Mouse (Mus musculus): ENCODE results near the gene Alg5. TPM values are rescaled to one million over a fixed set of nuclear protein-coding genes. Genes with fewer than 3 reads are reported as not detected.
"Not testable (repeated sequence)": the region's sequence is repeated elsewhere in the genome, so short reads cannot be mapped to it uniquely, and the experiment has no call there.

The Alg5 gene
- polyA plus RNA-seq, 1 experiment, result 41.5 TPM

DNA sequence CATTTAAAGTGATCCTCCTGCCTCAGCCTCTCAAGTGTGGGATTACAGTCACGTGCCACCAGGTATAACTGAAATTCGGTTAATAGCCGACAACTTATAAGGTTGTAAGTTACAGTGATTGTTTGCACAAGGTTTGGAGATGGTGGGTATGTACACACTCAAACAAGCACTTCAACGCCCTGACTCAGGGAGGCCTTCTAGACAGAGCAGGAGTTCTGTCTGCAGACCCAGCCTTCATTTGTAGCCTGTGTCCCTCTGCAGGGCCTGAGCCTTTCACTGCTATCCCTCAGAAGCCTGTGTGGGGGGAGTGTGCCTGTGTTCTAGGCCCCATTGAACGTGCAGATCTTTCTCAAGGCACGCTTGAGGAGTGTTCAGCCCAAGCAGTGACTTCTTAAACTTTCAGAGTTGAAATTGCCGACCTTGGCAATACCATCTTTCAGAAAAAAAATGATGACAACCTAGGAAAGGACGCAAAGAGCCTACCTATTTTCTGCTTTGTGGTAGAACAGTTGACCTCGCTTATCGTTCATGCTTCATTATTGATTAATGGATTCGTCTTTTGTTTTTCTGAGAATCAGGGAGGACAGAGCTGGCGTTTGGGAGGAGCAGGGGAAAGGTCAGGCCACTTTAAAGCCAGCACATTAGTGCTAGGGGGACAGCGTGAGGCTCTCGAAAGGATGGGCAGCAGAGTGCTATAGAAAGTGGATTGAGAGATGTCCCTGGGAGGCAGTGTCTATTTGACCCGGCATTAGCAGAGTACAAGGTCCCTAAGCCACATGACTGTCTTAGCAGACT, 25.2 kb downstream of the Alg5 start:
- H3K36me3 ChIP-seq (ENCODE audit: control insufficient read depth, insufficient read depth), result no peaks in the 10 kb centered on the region
- no peak overlapping the region for H3K4me3 ChIP-seq
- TF ChIP-seq MAX (IDR thresholded peaks at IDR 0.05; ENCODE audit: low read depth), result no peak
- no peak for TF ChIP-seq TCF3 (IDR thresholded peaks at IDR 0.05; ENCODE audit: insufficient read length, low read depth)
- no peak for TF ChIP-seq E2F4 (IDR thresholded peaks at IDR 0.05; ENCODE audit: insufficient read depth)
- TF ChIP-seq MYOD1 (IDR thresholded peaks at IDR 0.05; ENCODE audit: control insufficient read depth in 1 of 3, insufficient read length in 2 of 3, low read depth in 2 of 3), result no peak
- no peak for TF ChIP-seq TCF12 (IDR thresholded peaks at IDR 0.05; ENCODE audit: insufficient read depth, poor library complexity, severe bottlenecking)
- TF ChIP-seq MYOG (IDR thresholded peaks at IDR 0.05; ENCODE audit: control insufficient read depth in 1 of 3, insufficient read depth in 1 of 3, insufficient read length in 2 of 3, low read depth in 2 of 3), result no peak
- no peak for TF ChIP-seq SRF (IDR thresholded peaks at IDR 0.05; ENCODE audit: control insufficient read depth, insufficient read length, low read depth)
- no peak for TF ChIP-seq REST (IDR thresholded peaks at IDR 0.05; ENCODE audit: insufficient read depth, insufficient read length)
- TF ChIP-seq CEBPB (IDR thresholded peaks at IDR 0.05; ENCODE audit: insufficient read depth, poor library complexity, severe bottlenecking), result no peak
- H3K27me3 ChIP-seq (ENCODE audit: control insufficient read depth, insufficient read depth, insufficient read length), result no peaks in the 10 kb centered on the region
- no peak overlapping the region for H3K4me2 ChIP-seq (ENCODE audit: low read depth)
- no peak overlapping the region for H3ac ChIP-seq (ENCODE audit: control insufficient read depth, insufficient read length)
- H3K79me2 ChIP-seq (ENCODE audit: control insufficient read depth, insufficient read depth), result no peaks in the 10 kb centered on the region

- TF ChIP-seq MAX (IDR thresholded peaks at IDR 0.05; ENCODE audit: low read depth), result no peak
- no peak for TF ChIP-seq MYOD1 (IDR thresholded peaks at IDR 0.05; ENCODE audit: control insufficient read depth in 1 of 3, insufficient read length in 2 of 3, low read depth in 2 of 3)
- TF ChIP-seq CEBPB (IDR thresholded peaks at IDR 0.05; ENCODE audit: insufficient read depth, poor library complexity, severe bottlenecking), result no peak
- no peak for TF ChIP-seq TCF12 (IDR thresholded peaks at IDR 0.05; ENCODE audit: insufficient read depth, poor library complexity, severe bottlenecking)
- no peak for TF ChIP-seq POLR2A (IDR thresholded peaks at IDR 0.05; ENCODE audit: insufficient read length, low read depth)
- TF ChIP-seq TCF3 (IDR thresholded peaks at IDR 0.05; ENCODE audit: insufficient read length, low read depth), result no peak
- no peak for TF ChIP-seq MYOG (IDR thresholded peaks at IDR 0.05; ENCODE audit: control insufficient read depth in 1 of 3, insufficient read depth in 1 of 3, insufficient read length in 2 of 3, low read depth in 2 of 3)
- TF ChIP-seq E2F4 (IDR thresholded peaks at IDR 0.05; ENCODE audit: insufficient read depth), result no peak
- no peak for TF ChIP-seq SRF (IDR thresholded peaks at IDR 0.05; ENCODE audit: control insufficient read depth, insufficient read length, low read depth)
- TF ChIP-seq USF1 (IDR thresholded peaks at IDR 0.05; ENCODE audit: low read depth), result no peak
- TF ChIP-seq POLR2AphosphoS2 (IDR thresholded peaks at IDR 0.05; ENCODE audit: insufficient read length, low read depth), result no peak
- no peak for TF ChIP-seq REST (IDR thresholded peaks at IDR 0.05; ENCODE audit: insufficient read depth, insufficient read length)
These were observed 25.9 kb downstream of the Alg5 start for GRCm38 (mm10) chr3:54761258-54761657.

DNA sequence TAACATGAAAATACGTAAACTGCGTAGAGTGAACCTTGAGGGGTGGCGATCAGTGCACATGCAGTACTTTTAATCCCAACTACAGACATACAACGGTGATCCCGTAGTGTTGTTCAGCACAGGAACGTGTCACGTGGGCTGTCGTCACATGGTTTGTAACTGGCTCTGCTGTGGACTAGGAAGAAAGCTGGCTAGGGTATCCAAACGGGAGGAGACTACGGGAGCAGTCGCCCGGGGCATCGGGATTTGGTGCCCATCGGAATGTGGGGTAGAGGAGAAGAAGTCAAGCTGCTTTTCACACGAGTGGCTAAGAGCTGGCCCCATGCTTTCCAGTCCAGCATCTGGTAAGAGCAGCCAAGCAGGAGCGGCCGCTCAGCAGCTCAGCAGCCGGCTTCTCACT, 29.1 kb downstream of the Alg5 start:
- Histone ChIP-seq H3K36me3 (ENCODE audit: control insufficient read depth, insufficient read depth) (no peaks in the 10 kb centered on the region), H3ac (ENCODE audit: control insufficient read depth, insufficient read length) (no peak overlapping the region), H3K4me2 (ENCODE audit: low read depth) (peak overlapping the region; percentile 38), H3K4me3 (peak overlapping the region; percentile 9), H3K79me2 (ENCODE audit: control insufficient read depth, insufficient read depth) (no peaks in the 10 kb centered on the region), H3K27me3 (ENCODE audit: control insufficient read depth, insufficient read depth, insufficient read length) (no peaks in the 10 kb centered on the region)
- TF ChIP-seq MYOG (IDR thresholded peaks at IDR 0.05; ENCODE audit: control insufficient read depth in 1 of 3, insufficient read depth in 1 of 3, insufficient read length in 2 of 3, low read depth in 2 of 3) (no peak), REST (IDR thresholded peaks at IDR 0.05; ENCODE audit: insufficient read depth, insufficient read length) (no peak), USF1 (IDR thresholded peaks at IDR 0.05; ENCODE audit: low read depth) (peak; percentile 60), E2F4 (IDR thresholded peaks at IDR 0.05; ENCODE audit: insufficient read depth) (no peak), TCF12 (IDR thresholded peaks at IDR 0.05; ENCODE audit: insufficient read depth, poor library complexity, severe bottlenecking) (no peak), SRF (IDR thresholded peaks at IDR 0.05; ENCODE audit: control insufficient read depth, insufficient read length, low read depth) (no peak)

More at GRCm38 (mm10) chr3:54761258-54761657, 25.9 kb downstream of the Alg5 start:
- Histone ChIP-seq H3K36me3 (ENCODE audit: control insufficient read depth, insufficient read depth) (no peaks in the 10 kb centered on the region), H3K4me3 (no peak overlapping the region), H3K4me2 (ENCODE audit: low read depth) (no peak overlapping the region), H3K27me3 (ENCODE audit: control insufficient read depth, insufficient read depth, insufficient read length) (no peaks in the 10 kb centered on the region), H3K79me2 (ENCODE audit: control insufficient read depth, insufficient read depth) (no peaks in the 10 kb centered on the region), H3ac (ENCODE audit: control insufficient read depth, insufficient read length) (no peak overlapping the region)

DNA sequence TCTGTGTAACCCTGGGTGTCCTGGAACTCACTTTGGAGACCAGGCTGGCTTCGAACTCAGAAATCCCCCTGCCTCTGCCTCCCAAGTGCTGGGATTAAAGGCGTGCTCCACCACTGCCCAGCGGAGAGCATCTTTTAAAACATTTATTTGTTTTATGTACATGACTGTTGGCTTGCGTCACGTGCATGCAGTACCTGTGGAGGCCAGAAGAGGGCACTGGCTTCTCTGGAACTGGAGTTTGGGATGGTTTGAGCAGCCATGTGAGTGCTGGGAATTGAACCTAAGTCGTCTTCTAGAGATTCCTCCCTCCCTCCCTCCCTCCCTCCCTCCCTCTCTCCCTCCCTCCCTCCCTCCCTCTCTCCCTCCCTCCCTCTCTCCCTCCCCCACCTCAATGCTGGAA, 30.2 kb downstream of the Alg5 start:
- H3ac ChIP-seq (ENCODE audit: control insufficient read depth, insufficient read length); H3K27me3 ChIP-seq (ENCODE audit: control insufficient read depth, insufficient read depth, insufficient read length); H3K4me3 ChIP-seq; H3K4me2 ChIP-seq (ENCODE audit: low read depth); H3K79me2 ChIP-seq (ENCODE audit: control insufficient read depth, insufficient read depth); H3K36me3 ChIP-seq (ENCODE audit: control insufficient read depth, insufficient read depth): not testable (repeated sequence)

DNA sequence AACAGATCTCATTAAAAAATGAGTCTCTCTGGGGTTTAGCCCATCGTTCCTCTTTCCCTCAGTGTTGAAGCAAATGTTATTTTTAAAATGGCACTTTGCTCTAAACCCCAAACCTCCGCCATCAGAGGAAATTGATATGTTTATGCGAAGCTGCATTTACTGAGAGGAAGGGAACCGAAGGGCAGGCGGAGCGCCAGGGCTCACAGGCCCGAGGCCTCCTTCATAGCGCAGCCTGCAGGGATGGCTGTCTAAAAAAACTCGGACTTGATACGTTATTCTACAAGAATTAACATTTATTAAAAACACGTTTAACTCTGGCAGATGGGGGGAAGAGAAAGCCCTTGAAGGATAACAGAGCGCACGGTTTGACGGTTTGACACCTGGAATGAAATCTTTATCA, 30.7 kb downstream of the Alg5 start:
- Histone ChIP-seq H3K27me3 (ENCODE audit: control insufficient read depth, insufficient read depth, insufficient read length) (no peaks in the 10 kb centered on the region), H3K4me3 (no peak overlapping the region), H3K4me2 (ENCODE audit: low read depth) (no peak overlapping the region), H3ac (ENCODE audit: control insufficient read depth, insufficient read length) (no peak overlapping the region), H3K79me2 (ENCODE audit: control insufficient read depth, insufficient read depth) (no peaks in the 10 kb centered on the region), H3K36me3 (ENCODE audit: control insufficient read depth, insufficient read depth) (no peaks in the 10 kb centered on the region)
- TF ChIP-seq MYOG (IDR thresholded peaks at IDR 0.05; ENCODE audit: control insufficient read depth in 1 of 3, insufficient read depth in 1 of 3, insufficient read length in 2 of 3, low read depth in 2 of 3), result no peak
- no peak for TF ChIP-seq USF1 (IDR thresholded peaks at IDR 0.05; ENCODE audit: low read depth)
- no peak for TF ChIP-seq E2F4 (IDR thresholded peaks at IDR 0.05; ENCODE audit: insufficient read depth)
- TF ChIP-seq POLR2AphosphoS2 (IDR thresholded peaks at IDR 0.05; ENCODE audit: insufficient read length, low read depth), result no peak
- no peak for TF ChIP-seq REST (IDR thresholded peaks at IDR 0.05; ENCODE audit: insufficient read depth, insufficient read length)
- no peak for TF ChIP-seq POLR2A (IDR thresholded peaks at IDR 0.05; ENCODE audit: insufficient read length, low read depth)
- TF ChIP-seq MAX (IDR thresholded peaks at IDR 0.05; ENCODE audit: low read depth), result no peak
- no peak for TF ChIP-seq MYOD1 (IDR thresholded peaks at IDR 0.05; ENCODE audit: control insufficient read depth in 1 of 3, insufficient read length in 2 of 3, low read depth in 2 of 3)
- TF ChIP-seq SRF (IDR thresholded peaks at IDR 0.05; ENCODE audit: control insufficient read depth, insufficient read length, low read depth), result no peak
- TF ChIP-seq CEBPB (IDR thresholded peaks at IDR 0.05; ENCODE audit: insufficient read depth, poor library complexity, severe bottlenecking), result no peak
- no peak for TF ChIP-seq TCF12 (IDR thresholded peaks at IDR 0.05; ENCODE audit: insufficient read depth, poor library complexity, severe bottlenecking)
- TF ChIP-seq TCF3 (IDR thresholded peaks at IDR 0.05; ENCODE audit: insufficient read length, low read depth), result no peak

Measured in myocyte (in vitro differentiated cells).